Mouse (Mus musculus) urinary bladder, postnatal 10 days (tissue): ENCODE measurements around the gene Gm20388.

Source experiments
- DNase-seq: peaks from one replicate; pipeline ENCODE4 v3.0.0; 2022; ENCODE audit warnings: low spot score

Gene Gm20388

GRCm38 (mm10) chr8:122198378-122199025, 2287.9 kb downstream of the Gm20388 start:
- DNase-seq: no peak

GRCm38 (mm10) chr8:122199191-122199590, 2288.6 kb downstream of the Gm20388 start:
- no peak for DNase-seq

GRCm38 (mm10) chr8:122199841-122200240, 2289.2 kb downstream of the Gm20388 start:
- DNase-seq: no peak

- no peak for DNase-seq
Observed at GRCm38 (mm10) chr8:122211591-122211990, 2300.9 kb downstream of the Gm20388 start.

GRCm38 (mm10) chr8:122215630-122216029, 2305.0 kb downstream of the Gm20388 start:
- DNase-seq: no peak

- DNase-seq: no peak
Observed at GRCm38 (mm10) chr8:122216433-122216832, 2305.8 kb downstream of the Gm20388 start.

- no peak for DNase-seq
Observed at GRCm38 (mm10) chr8:122217456-122218177, 2307.0 kb downstream of the Gm20388 start.

- DNase-seq: no peak
Observed at GRCm38 (mm10) chr8:122223976-122224649, 2313.5 kb downstream of the Gm20388 start.

- no peak for DNase-seq
Observed at GRCm38 (mm10) chr8:122224650-122225022, 2314.0 kb downstream of the Gm20388 start.

GRCm38 (mm10) chr8:122225446-122225845, 2314.8 kb downstream of the Gm20388 start:
- no peak for DNase-seq

GRCm38 (mm10) chr8:122227345-122227744, 2316.7 kb downstream of the Gm20388 start:
- no peak for DNase-seq

- DNase-seq: no peak
Observed at GRCm38 (mm10) chr8:122228792-122229575, 2318.3 kb downstream of the Gm20388 start.

GRCm38 (mm10) chr8:122229819-122230711, 2319.4 kb downstream of the Gm20388 start:
- no peak for DNase-seq

GRCm38 (mm10) chr8:122230712-122231337, 2320.2 kb downstream of the Gm20388 start:
- peak; percentile 20 for DNase-seq

GRCm38 (mm10) chr8:122234055-122234454, 2323.4 kb downstream of the Gm20388 start:
- no peak for DNase-seq

- no peak for DNase-seq
Observed at GRCm38 (mm10) chr8:122236521-122236920, 2325.9 kb downstream of the Gm20388 start.

- no peak for DNase-seq
Observed at GRCm38 (mm10) chr8:122238225-122238624, 2327.6 kb downstream of the Gm20388 start.

GRCm38 (mm10) chr8:122238731-122239130, 2328.1 kb downstream of the Gm20388 start:
- no peak for DNase-seq

GRCm38 (mm10) chr8:122240241-122241026, 2329.8 kb downstream of the Gm20388 start:
- DNase-seq: no peak

- DNase-seq: no peak
Observed at GRCm38 (mm10) chr8:122243310-122243709, 2332.7 kb downstream of the Gm20388 start.
